Mouse (Mus musculus): ENCODE data around the gene Tmem39a. TPM values are rescaled to one million over a fixed set of nuclear protein-coding genes. Genes with fewer than 3 reads are reported as not detected.

Gene Tmem39a
- 151 and 160 TPM in 2 replicates for polyA plus RNA-seq (2015; fragmentation: Nextera tagmentation; extraction: Ambion mirVana)

- Histone ChIP-seq H3K27ac (no peak within 1 kb of the TSS), H3K27me3 (peaks cover 40% of the 10 kb centered on the region), H3K4me2 (replicated peaks) (no peak within 1 kb of the TSS), H3K9ac (no peak within 1 kb of the TSS), H3K4me1 (no peaks in the 10 kb centered on the region), H3K36me3 (no peaks in the 10 kb centered on the region), H3K4me3 (no peak within 1 kb of the TSS), H3K9me3 (no peaks in the 10 kb centered on the region)
- WGBS: 76% methylated on average over 3 of the region's 3 CpGs
- ATAC-seq (ENCODE audit: low FRiP score, low read depth): no peak
These were observed at the start of gene Tmem39a for GRCm38 (mm10) chr16:38558221-38558748. Gene Tmem39a, plus strand, starts transcription at chr16:38558698.

GRCm38 (mm10) chr16:38510846-38511245 is 47.7 kb upstream of the Tmem39a start:
- Histone ChIP-seq H3K4me3 (no peak overlapping the region), H3K36me3 (peaks cover 78% of the 10 kb centered on the region), H3K9me3 (no peaks in the 10 kb centered on the region), H3K9ac (no peak overlapping the region), H3K27ac (no peak overlapping the region), H3K4me1 (no peaks in the 10 kb centered on the region), H3K4me2 (replicated peaks) (no peak overlapping the region), H3K27me3 (no peaks in the 10 kb centered on the region)
- WGBS: 87% methylated on average over 2 of the region's 2 CpGs
- no peak for ATAC-seq (ENCODE audit: low FRiP score, low read depth)

DNA sequence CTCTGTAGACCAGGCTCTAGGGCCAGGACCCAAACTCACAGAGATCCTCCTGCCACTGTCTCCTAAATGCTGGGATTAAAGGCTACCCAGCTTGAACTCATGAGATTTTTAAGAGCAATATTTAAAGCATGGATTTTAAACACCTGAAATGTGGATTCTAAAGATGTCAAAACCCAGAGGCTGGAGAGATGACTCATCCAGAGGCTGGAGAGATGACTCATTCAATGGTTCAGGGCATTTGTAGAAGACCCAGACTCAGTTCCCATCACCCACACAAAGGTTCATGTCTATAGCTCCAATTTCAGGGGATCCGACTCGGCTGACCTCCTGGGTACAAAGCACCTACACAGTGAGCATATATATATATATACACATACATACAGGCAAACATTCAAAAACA is 39.4 kb upstream of the Tmem39a start:
- WGBS: 96% methylated on average over 2 of the region's 2 CpGs
- Histone ChIP-seq H3K9me3 (no peaks in the 10 kb centered on the region), H3K36me3 (peaks cover 39% of the 10 kb centered on the region), H3K4me1 (peaks cover 11% of the 10 kb centered on the region), H3K27me3 (no peaks in the 10 kb centered on the region), H3K4me3 (no peak overlapping the region), H3K9ac (no peak overlapping the region), H3K4me2 (replicated peaks) (no peak overlapping the region), H3K27ac (no peak overlapping the region)
- ATAC-seq (ENCODE audit: low FRiP score, low read depth): no peak

- no peaks in the 10 kb centered on the region for H3K9me3 ChIP-seq
- H3K4me3 ChIP-seq: peak overlapping the region; percentile 95
- H3K27me3 ChIP-seq: no peaks in the 10 kb centered on the region
- H3K36me3 ChIP-seq: peaks cover 41% of the 10 kb centered on the region
- H3K27ac ChIP-seq: no peak overlapping the region
- peaks cover 11% of the 10 kb centered on the region for H3K4me1 ChIP-seq
- ATAC-seq (ENCODE audit: low FRiP score, low read depth): no peak
- H3K9ac ChIP-seq: peak overlapping the region; percentile 95
- WGBS: 38% methylated on average over 8 of the region's 8 CpGs
- peak overlapping the region; percentile 68 for H3K4me2 ChIP-seq (replicated peaks)
These were observed 37.1 kb upstream of the Tmem39a start for GRCm38 (mm10) chr16:38521211-38521987.

DNA sequence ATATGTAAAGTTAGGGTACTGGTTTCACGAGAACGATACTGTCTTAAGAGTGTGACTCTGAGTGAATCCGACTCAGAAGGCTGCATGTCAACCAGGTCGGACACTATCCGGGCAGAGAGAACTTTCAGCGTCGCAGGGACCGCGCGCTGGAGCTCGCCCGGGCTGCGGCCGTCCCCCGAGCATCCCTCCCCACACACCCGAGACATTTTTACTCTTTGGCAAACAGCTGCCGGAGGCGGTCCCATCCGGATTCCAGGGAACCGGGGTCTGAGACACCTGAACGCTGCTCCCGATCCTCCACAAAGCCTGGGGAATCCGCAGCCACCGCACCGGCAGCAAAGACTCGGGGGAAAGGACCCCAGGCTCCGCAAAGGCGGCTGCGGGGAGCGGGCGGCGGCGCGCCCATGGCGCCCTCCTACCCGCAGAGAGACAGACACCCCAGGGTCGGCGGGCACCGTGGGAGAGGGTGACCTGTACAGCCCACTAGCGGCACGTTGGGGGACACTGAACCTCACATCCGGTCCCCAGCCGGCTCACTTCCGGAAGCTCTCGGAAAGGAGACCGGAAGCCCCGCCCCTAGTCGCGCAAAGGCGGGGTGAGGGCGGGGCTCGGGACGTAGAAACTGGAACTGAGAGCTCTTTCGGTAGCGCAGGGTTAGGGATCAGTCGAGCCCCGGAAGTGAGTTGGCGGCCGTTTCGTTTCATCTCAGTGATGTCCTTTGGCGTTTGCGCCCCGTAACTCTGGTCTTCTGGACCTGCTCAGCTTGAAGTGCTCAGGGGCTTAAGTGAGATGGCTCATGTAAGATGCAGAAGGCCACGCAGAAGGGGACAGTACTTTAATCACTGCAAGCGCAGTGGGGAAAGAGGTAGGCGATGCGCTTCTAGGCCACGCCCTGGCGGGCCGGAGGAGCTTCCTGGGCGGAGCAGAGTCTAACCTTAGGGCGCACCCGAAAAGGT is 36.1 kb upstream of the Tmem39a start, which contains the start of gene Timmdc1:
Gene Timmdc1 (minus strand): TSS at position 535 of the 956 bp plus-strand sequence.
- Histone ChIP-seq H3K4me2 (replicated peaks) (peak within 1 kb of the TSS; percentile 68), H3K9me3 (no peaks in the 10 kb centered on the region), H3K27ac (peak within 1 kb of the TSS; percentile 92), H3K4me1 (peaks cover 11% of the 10 kb centered on the region), H3K36me3 (peaks cover 45% of the 10 kb centered on the region), H3K4me3 (peak within 1 kb of the TSS; percentile 95), H3K9ac (peak within 1 kb of the TSS; percentile 95), H3K27me3 (no peaks in the 10 kb centered on the region)
- ATAC-seq (ENCODE audit: low FRiP score, low read depth): peak; percentile 97
- WGBS: under 1% methylated on average over 72 of the region's 73 CpGs

GRCm38 (mm10) chr16:38526264-38526663 is 32.2 kb upstream of the Tmem39a start:
- H3K36me3 ChIP-seq: peaks cover 67% of the 10 kb centered on the region

GRCm38 (mm10) chr16:38536544-38537146 is 21.9 kb upstream of the Tmem39a start:
- Histone ChIP-seq H3K36me3 (peaks cover 92% of the 10 kb centered on the region), H3K27me3 (no peaks in the 10 kb centered on the region)
- 52% methylated on average over 8 of the region's 8 CpGs for WGBS

More at GRCm38 (mm10) chr16:38526264-38526663, 32.2 kb upstream of the Tmem39a start:
- 92% methylated on average over 6 of the region's 6 CpGs for WGBS
- no peak for ATAC-seq (ENCODE audit: low FRiP score, low read depth)
- Histone ChIP-seq H3K4me3 (no peak overlapping the region), H3K9ac (no peak overlapping the region), H3K27ac (no peak overlapping the region), H3K27me3 (no peaks in the 10 kb centered on the region), H3K9me3 (no peaks in the 10 kb centered on the region), H3K4me2 (replicated peaks) (no peak overlapping the region), H3K4me1 (peaks cover 10% of the 10 kb centered on the region)

DNA sequence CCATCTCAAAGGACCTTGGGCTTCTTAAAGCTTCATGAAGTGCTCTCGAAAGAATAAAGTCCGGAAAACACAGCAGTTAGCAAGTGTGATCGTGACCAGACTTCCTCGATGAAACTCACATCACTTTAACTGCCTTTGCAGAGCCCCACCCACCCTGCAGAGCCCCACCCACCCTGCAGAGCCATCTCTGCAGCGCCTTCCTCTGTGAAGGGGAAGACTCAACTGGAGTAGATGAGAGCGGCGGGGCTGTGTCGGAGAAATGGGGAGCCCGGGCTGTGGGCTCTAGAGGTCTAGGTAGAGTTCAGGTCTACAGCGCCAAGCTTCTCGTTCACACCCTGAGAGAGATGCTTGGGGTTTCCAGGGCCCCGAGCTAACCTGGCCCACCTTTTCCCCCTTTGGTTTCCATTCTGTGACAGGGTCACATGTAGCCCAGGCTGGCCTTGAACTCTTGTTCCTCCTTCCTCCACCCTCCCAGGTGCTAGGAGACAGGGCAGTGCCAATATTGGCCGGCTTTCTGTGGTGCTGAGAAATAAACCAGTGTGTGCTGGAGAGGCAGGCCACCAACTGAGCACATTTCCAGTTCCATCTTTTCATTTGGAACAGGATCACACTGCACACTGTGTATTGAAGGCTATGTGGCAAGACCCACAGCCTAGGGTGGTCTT is 19.6 kb upstream of the Tmem39a start:
- WGBS: 90% methylated on average over 11 of the region's 13 CpGs
- Histone ChIP-seq H3K4me3 (no peak overlapping the region), H3K4me2 (replicated peaks) (no peak overlapping the region), H3K27ac (no peak overlapping the region), H3K4me1 (no peaks in the 10 kb centered on the region), H3K27me3 (no peaks in the 10 kb centered on the region), H3K9ac (no peak overlapping the region), H3K36me3 (peaks cover 91% of the 10 kb centered on the region), H3K9me3 (no peaks in the 10 kb centered on the region)
- ATAC-seq (ENCODE audit: low FRiP score, low read depth): no peak

More at GRCm38 (mm10) chr16:38536544-38537146, 21.9 kb upstream of the Tmem39a start:
- no peaks in the 10 kb centered on the region for H3K4me1 ChIP-seq
- H3K27ac ChIP-seq: no peak overlapping the region
- no peaks in the 10 kb centered on the region for H3K9me3 ChIP-seq
- no peak for ATAC-seq (ENCODE audit: low FRiP score, low read depth)
- no peak overlapping the region for H3K9ac ChIP-seq
- H3K4me2 ChIP-seq (replicated peaks): no peak overlapping the region
- H3K4me3 ChIP-seq: no peak overlapping the region

DNA sequence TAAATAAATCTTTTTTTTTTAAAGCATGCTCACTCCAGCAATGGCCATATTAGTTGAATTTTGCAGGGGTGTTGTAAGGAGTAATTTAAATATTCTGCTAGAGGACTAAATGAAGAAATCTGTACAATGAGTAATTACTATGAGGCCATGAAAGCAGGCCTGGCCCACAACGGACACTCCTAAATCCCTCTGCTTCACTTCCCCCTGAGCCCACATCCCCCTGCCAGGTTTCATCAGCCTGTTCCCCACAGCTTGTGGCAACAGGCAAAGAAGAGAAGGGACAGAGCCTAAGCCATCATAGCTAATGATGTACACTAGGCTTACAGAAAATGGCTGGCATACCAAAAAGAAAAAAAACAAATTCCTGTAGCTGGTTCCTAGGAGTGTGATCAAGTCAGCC is 10.5 kb upstream of the Tmem39a start:
- H3K36me3 ChIP-seq: peaks cover 47% of the 10 kb centered on the region

GRCm38 (mm10) chr16:38549479-38550396 is 8.8 kb upstream of the Tmem39a start, which contains the start of gene Poglut1:
Gene Poglut1, minus strand, starts transcription at chr16:38550258.
- 0 out of 2 replicates have a peak within 1 kb of the TSS, but pooled peaks have one; percentile 22 for H3K27ac ChIP-seq
- H3K9me3 ChIP-seq: no peaks in the 10 kb centered on the region
- peak within 1 kb of the TSS; percentile 76 for H3K4me2 ChIP-seq (replicated peaks)
- H3K4me1 ChIP-seq: peaks cover 15% of the 10 kb centered on the region
- 2% methylated on average over 54 of the region's 54 CpGs for WGBS
- peak within 1 kb of the TSS; percentile 89 for H3K4me3 ChIP-seq
- H3K9ac ChIP-seq: peak within 1 kb of the TSS; percentile 94
- peak; percentile 95 for ATAC-seq (ENCODE audit: low FRiP score, low read depth)
- H3K36me3 ChIP-seq: peaks cover 31% of the 10 kb centered on the region
- H3K27me3 ChIP-seq: peaks cover 26% of the 10 kb centered on the region

More for the DNA sequence above, 10.5 kb upstream of the Tmem39a start:
- WGBS: 80% methylated on average over 1 of the region's 1 CpGs
- no peak overlapping the region for H3K9ac ChIP-seq
- no peak overlapping the region for H3K27ac ChIP-seq
- no peak for ATAC-seq (ENCODE audit: low FRiP score, low read depth)
- peaks cover 14% of the 10 kb centered on the region for H3K27me3 ChIP-seq
- no peaks in the 10 kb centered on the region for H3K9me3 ChIP-seq
- H3K4me2 ChIP-seq (replicated peaks): no peak overlapping the region
- peaks cover 15% of the 10 kb centered on the region for H3K4me1 ChIP-seq
- no peak overlapping the region for H3K4me3 ChIP-seq

Measured in limb, embryonic 13.5 days (tissue).